In the genomic region with DNA sequence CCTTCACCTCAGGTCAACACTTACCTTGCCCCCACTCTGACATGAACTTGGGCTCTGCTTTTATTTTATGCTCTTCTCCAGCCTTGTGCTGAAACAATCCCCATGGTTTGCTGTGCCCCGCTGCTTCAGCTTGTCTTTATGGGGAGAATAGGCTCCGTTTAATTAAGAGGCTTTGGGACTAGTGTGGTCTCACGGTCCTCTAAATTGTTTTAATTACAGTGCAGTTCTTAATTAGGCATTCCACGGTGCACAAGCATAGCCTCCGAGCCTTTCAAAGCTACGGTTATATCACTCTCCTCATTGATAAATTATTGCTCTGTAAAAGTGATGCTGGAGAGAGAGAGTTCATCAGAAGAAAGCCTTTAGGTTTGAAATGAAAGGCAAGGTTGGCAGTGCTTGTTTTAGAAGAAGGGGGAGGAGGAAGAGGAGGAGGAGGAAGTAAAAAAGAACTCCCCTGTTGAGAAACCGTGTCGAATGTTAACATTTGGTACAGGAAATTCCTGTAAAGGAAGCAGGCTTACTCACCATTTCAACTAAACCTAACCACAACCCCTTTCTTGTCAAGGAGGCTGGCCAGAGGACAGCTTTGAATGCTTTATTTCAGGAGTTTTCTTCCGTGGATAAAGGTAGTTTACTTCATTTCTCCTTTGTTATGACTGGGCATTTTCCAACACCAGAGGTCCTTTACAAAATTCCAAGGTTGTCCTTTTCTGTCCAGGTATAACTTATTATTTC, we compare ENCODE assay signal across 10 mouse cellular contexts. TPM values are rescaled to one million over a fixed set of nuclear protein-coding genes. Genes with fewer than 3 reads are reported as not detected.
A peak's percentile ranks its signal among the peaks of the same experiment; 100 is the strongest.
DNase-seq lines count a peak whose midpoint lies in the region; ATAC-seq lines count a peak whose summit lies in the region.
"Had no signal": no experiment of that assay in that cellular context is flagged by ENCODE, and none has a peak within 500 bp of the region (broad histone marks: within the 10 kb centered on the region; RNA-seq: fewer than 3 reads in every experiment).

Gene Il18rap, plus strand, starts transcription at position 512 of the 735 bp plus-strand sequence.

- H3K9ac ChIP-seq in neural tube, embryonic 13.5 days: no peak within 1 kb of the TSS
- no peak within 1 kb of the TSS for H3K9ac ChIP-seq in forebrain, embryonic 12.5 days
- no peak within 1 kb of the TSS for H3K9ac ChIP-seq in neural tube, embryonic 14.5 days (replicated peaks; ENCODE audit: low read depth, low read length)
- H3K9ac ChIP-seq: intestine, embryonic 15.5 days; midbrain, embryonic 15.5 days had no signal

- H3K4me2 ChIP-seq in neural tube, embryonic 13.5 days: peak within 1 kb of the TSS; percentile 29; the same call in 1 of the 2 replicates
- H3K4me2 ChIP-seq in forebrain, embryonic 12.5 days: peak within 1 kb of the TSS; percentile 25
- H3K4me2 ChIP-seq in neural tube, embryonic 14.5 days (ENCODE audit: low read depth, low read length): no peak within 1 kb of the TSS
- H3K4me2 ChIP-seq: intestine, embryonic 15.5 days; midbrain, embryonic 15.5 days had no signal

- H3K36me3 ChIP-seq in neural tube, embryonic 13.5 days: no peaks in the 10 kb centered on the region
- no peaks in the 10 kb centered on the region for H3K36me3 ChIP-seq in forebrain, embryonic 12.5 days (replicated peaks)
- no peaks in the 10 kb centered on the region for H3K36me3 ChIP-seq in neural tube, embryonic 14.5 days (ENCODE audit: control insufficient read depth, insufficient read depth, low read length)
- H3K36me3 ChIP-seq: intestine, embryonic 15.5 days; midbrain, embryonic 15.5 days had no signal

- H3K4me1 ChIP-seq in neural tube, embryonic 13.5 days (replicated peaks): peaks cover 10% of the 10 kb centered on the region
- H3K4me1 ChIP-seq in forebrain, embryonic 12.5 days: peaks cover 8% of the 10 kb centered on the region; the same call in 1 of the 2 replicates
- H3K4me1 ChIP-seq in neural tube, embryonic 14.5 days (ENCODE audit: control insufficient read depth, insufficient read depth, low read length): peaks cover 3% of the 10 kb centered on the region; the same call in 1 of the 2 replicates
- H3K4me1 ChIP-seq: intestine, embryonic 15.5 days had no signal

- 24% methylated on average over 9 of the region's 9 CpGs for WGBS in neural tube, embryonic 13.5 days
- 16% methylated on average over 9 of the region's 9 CpGs for WGBS in forebrain, embryonic 12.5 days
- WGBS in neural tube, embryonic 14.5 days: 23% methylated on average over 9 of the region's 9 CpGs

- H3K27ac ChIP-seq in neural tube, embryonic 13.5 days (replicated peaks): no peak within 1 kb of the TSS
- H3K27ac ChIP-seq in forebrain, embryonic 12.5 days: peak within 1 kb of the TSS; percentile 53; the same call in 1 of the 2 replicates
- H3K27ac ChIP-seq in neural tube, embryonic 14.5 days (ENCODE audit: low read depth, low read length): no peak within 1 kb of the TSS
- H3K27ac ChIP-seq: intestine, embryonic 15.5 days; midbrain, embryonic 15.5 days had no signal

- ATAC-seq in neural tube, embryonic 13.5 days (ENCODE audit: low read depth): peak; percentile 81
- ATAC-seq in forebrain, embryonic 12.5 days (ENCODE audit: low FRiP score): peak; percentile 86; the same call in 1 of the 2 replicates
- ATAC-seq in neural tube, embryonic 14.5 days (ENCODE audit: low read depth): peak; percentile 80; the same call in 1 of the 2 replicates
- ATAC-seq: intestine, embryonic 15.5 days; midbrain, embryonic 15.5 days had no signal

- H3K27me3 ChIP-seq in neural tube, embryonic 13.5 days: no peaks in the 10 kb centered on the region
- H3K27me3 ChIP-seq in forebrain, embryonic 12.5 days: no peaks in the 10 kb centered on the region
- no peaks in the 10 kb centered on the region for H3K27me3 ChIP-seq in neural tube, embryonic 14.5 days (ENCODE audit: control insufficient read depth, insufficient read depth, low read length)
- H3K27me3 ChIP-seq: intestine, embryonic 15.5 days; midbrain, embryonic 15.5 days had no signal

- DNase-seq in embryo, embryonic 10 days (ENCODE audit: low spot score): peak; percentile 4
- DNase-seq in embryo, embryonic 9.5 days (ENCODE audit: extremely low spot score): no peak
- DNase-seq in neural tube, embryonic 10.5 days (ENCODE audit: extremely low spot score, low spot score): no peak
- DNase-seq in kidney, postnatal 25 days: no peak
- DNase-seq in left cerebral cortex, postnatal 4 days: no peak

- H3K4me3 ChIP-seq in neural tube, embryonic 13.5 days: no peak within 1 kb of the TSS
- no peak within 1 kb of the TSS for H3K4me3 ChIP-seq in forebrain, embryonic 12.5 days (replicated peaks)
- no peak within 1 kb of the TSS for H3K4me3 ChIP-seq in neural tube, embryonic 14.5 days (ENCODE audit: low read depth, low read length)
- H3K4me3 ChIP-seq: intestine, embryonic 15.5 days; midbrain, embryonic 15.5 days had no signal

- intact Hi-C loops in left cerebral cortex, postnatal 4 days (cut with DNase I): no loop called here

- H3K9me3 ChIP-seq in neural tube, embryonic 13.5 days: 0 out of 2 replicates have a peak, but pooled peaks cover 5% of the 10 kb centered on the region
- H3K9me3 ChIP-seq in forebrain, embryonic 12.5 days: no peaks in the 10 kb centered on the region
- no peaks in the 10 kb centered on the region for H3K9me3 ChIP-seq in neural tube, embryonic 14.5 days (ENCODE audit: control insufficient read depth, low read length)
- H3K9me3 ChIP-seq: intestine, embryonic 15.5 days; midbrain, embryonic 15.5 days had no signal

RNA-seq across cellular contexts. Expression of gene Il18rap, which starts in this region (rescaled TPM):
- polyA plus RNA-seq in neural tube, embryonic 13.5 days (2015; fragmentation: Nextera tagmentation; extraction: Ambion mirVana): 0.10 TPM in 1 of 2 replicates, not detected in the other
- polyA plus RNA-seq in forebrain, embryonic 12.5 days (2016; fragmentation: Nextera tagmentation; extraction: Ambion mirVana): 0.40 and 0.45 TPM in 2 replicates
- polyA plus RNA-seq in neural tube, embryonic 14.5 days (2014; fragmentation: Nextera tagmentation; extraction: Ambion mirVana): 0.05 and 0.08 TPM in 2 replicates
- total RNA-seq in left cerebral cortex, postnatal 4 days (2021): under 1 TPM; 0.12 TPM

Comparison
In these comparisons a context has a peak if more than half of its experiments do, and no peak if none do; other contexts are left out.
1. Peak in ATAC-seq and H3K4me2 ChIP-seq in neural tube, embryonic 13.5 days; RNA of the gene not detected or under 1 TPM.
2. Peak in ATAC-seq, H3K27ac ChIP-seq and H3K4me2 ChIP-seq in forebrain, embryonic 12.5 days; RNA of the gene not detected or under 1 TPM.
3. Peak in ATAC-seq in neural tube, embryonic 14.5 days; RNA of the gene not detected or under 1 TPM.